Mouse (Mus musculus): ENCODE data around the gene Syt3.

The Syt3 gene

GRCm38 (mm10) chr7:44357531-44357930 lies 26.4 kb upstream of the Syt3 start:
- DNase-seq (ENCODE audit: low spot score) = no peak

DNA sequence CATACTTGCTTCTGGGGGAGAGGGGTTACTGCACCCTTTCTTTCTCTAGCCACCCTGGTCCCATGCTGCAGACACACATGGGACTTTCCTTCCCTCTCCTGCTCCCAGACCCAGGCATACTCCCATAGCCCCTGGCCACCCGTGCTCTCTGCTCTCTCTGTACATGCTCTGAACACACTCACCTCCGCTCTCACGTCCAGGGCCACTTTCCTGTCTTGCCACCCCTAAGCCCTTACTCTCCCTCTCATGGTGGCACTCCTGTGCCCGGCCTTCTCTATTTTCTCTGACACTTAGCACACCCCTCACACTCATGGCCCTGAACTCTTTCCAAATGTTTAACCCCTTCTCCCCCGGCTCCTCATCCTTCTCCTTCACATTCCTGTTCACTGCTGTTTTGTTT lies 25.9 kb upstream of the Syt3 start:
- DNase-seq (ENCODE audit: low spot score) = no peak

GRCm38 (mm10) chr7:44358886-44359654 lies 24.8 kb upstream of the Syt3 start:
- DNase-seq (ENCODE audit: low spot score) = no peak

DNA sequence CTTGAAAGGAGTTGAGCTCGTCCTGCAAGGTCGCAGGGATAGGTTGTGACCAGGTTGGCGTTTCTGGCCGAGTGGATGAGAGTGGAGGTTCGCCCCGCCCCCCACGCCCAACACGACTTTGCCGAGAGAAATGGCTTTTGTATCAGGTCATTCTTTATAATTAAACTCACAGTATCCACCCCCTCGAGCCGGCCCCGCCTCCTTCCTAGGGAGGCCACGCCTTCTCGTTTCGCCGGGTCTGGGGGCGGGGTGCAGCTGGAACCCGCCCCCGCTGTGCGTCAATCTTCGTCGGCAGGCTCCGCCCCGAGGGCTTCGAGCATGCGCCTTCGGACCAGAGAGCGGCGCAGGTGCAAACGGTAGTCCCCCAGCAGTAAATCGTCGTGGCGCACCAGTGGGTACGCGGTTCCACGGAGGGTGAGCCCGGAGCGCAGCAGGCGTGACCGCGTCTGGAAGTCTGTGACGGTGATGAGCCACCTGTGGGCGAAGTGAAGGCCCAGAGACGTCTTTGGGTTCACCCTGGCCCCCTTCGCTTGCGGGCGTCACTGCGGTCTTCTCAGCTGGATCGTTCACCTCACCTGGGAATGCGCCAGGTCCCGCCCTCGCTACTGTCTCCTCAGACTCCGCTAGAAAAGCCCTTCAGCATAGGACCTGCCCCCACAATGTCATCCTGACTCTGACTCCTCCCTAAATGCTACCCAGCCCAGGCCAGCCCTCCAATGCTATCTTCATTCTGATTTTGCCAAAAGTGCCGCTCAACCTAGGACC lies 23.8 kb upstream of the Syt3 start:
- no peak for DNase-seq (ENCODE audit: low spot score)

DNA sequence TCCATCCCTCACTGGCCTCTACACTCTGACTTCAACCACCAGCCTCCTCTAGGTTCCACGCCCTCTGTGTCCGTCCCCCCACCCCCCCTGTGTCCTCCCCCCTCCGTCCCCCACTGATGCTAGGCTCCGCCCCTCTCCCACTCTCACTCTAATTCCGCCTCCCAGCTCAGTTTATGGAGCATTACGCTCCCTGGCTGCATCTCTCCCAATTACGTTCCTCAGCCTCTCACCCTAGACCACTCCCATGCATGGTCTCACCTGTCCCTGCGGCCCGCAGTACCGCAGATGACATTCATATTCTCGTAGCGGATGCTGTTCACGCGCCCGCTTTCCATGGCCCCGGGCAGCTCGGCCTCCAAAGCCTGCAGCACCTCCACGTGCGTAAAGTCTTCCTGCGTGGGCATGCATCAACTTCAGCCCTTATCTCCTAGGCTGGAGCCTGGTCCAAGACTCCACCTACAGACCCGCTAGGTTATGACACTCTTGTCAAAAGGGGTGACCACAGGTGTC lies 23.1 kb upstream of the Syt3 start:
- DNase-seq (ENCODE audit: low spot score) = no peak

GRCm38 (mm10) chr7:44372678-44373077 lies 11.2 kb upstream of the Syt3 start:
- DNase-seq (ENCODE audit: low spot score) = no peak

DNA sequence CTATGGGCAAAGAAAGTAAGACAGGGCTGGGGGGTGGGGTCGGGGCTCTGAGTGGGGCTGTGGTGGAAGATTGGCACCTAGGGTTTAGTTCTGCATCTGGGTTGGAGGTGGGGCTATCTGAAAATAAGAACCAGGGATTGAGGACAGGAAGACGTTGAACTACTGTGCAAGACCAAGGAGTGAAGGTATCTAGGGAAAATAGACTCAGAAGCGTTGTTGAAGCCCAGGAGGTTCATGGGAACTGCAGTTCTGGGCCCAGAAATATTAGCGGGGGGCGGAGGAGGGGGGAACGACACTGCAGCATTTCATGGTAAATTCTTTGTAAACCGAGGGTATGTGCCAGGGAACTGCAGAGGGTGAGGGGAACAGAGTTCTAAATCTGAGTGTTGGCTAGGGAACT lies 10.4 kb upstream of the Syt3 start:
- no peak for DNase-seq (ENCODE audit: low spot score)

GRCm38 (mm10) chr7:44373889-44374652 lies 9.8 kb upstream of the Syt3 start:
- peak; percentile 43 for DNase-seq (ENCODE audit: low spot score)

- no peak for DNase-seq (ENCODE audit: low spot score)
These were observed 9.1 kb upstream of the Syt3 start for GRCm38 (mm10) chr7:44374756-44375155.

GRCm38 (mm10) chr7:44375207-44375606 lies 8.7 kb upstream of the Syt3 start:
- no peak for DNase-seq (ENCODE audit: low spot score)

- no peak for DNase-seq (ENCODE audit: low spot score)
These were observed 8.1 kb upstream of the Syt3 start for GRCm38 (mm10) chr7:44375793-44376192.

GRCm38 (mm10) chr7:44378290-44378689 lies 5.6 kb upstream of the Syt3 start:
- DNase-seq (ENCODE audit: low spot score) = peak; percentile 5

DNA sequence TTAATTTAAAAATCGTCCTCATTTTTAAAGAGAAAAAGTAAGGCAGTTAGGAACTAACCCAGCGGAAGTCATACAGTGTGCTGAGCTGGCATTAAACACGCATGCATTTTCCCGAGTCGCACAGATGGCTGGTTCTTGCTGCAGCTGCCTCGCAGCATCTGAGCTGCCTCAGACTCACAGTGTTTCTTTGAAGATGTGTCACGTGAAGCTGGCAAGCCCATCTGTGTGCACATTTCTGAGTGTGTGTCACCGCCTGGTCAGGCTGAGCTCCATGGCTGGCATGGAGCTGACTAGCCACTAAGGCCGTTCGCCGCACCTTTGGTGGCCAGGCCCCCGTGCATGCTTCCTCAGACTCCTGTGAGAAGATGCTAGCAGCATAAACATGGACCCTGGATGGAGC lies 1.4 kb upstream of the Syt3 start:
- DNase-seq (ENCODE audit: low spot score) = no peak

DNA sequence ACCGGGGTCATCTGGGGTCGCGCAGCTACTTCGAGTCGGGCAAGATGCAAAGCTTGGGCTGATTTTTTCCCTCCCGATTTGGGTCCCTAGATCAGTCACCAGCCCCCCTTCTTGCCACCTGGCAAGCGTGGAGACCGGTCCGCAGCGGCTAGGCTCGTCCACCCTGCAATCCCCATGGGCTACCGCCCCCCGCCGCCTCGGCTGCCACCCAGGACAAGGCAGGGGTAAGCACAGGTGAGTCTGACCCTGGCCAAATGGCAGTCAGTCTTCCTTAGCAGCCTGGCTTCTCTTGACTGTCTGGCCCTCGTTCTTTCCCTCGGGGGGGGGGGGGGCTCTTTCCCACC lies 786 bp downstream of the Syt3 start:
- no peak for DNase-seq (ENCODE audit: low spot score)

GRCm38 (mm10) chr7:44385720-44386119 lies 1.8 kb downstream of the Syt3 start, which contains the start of gene 1700008O03Rik:
TSS of gene 1700008O03Rik (minus strand) at chr7:44385820.
- no peak for DNase-seq (ENCODE audit: low spot score)

GRCm38 (mm10) chr7:44391831-44392230 lies 7.9 kb downstream of the Syt3 start:
- DNase-seq (ENCODE audit: low spot score) = no peak

DNA sequence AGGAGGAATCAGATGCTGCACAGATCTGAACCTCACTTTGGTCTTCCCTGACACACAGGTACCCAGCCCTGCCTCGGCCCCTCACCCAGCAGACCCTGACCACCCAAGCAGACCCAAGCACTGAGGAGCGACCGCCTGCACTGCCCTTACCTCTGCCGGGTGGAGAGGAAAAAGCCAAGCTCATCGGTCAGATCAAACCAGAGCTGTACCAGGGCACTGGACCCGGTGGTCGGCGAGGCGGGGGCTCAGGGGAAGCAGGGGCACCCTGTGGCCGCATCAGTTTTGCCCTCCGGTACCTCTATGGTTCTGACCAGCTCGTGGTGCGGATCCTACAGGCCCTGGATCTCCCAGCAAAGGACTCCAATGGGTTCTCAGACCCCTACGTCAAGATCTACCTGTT lies 8.4 kb downstream of the Syt3 start:
- no peak for DNase-seq (ENCODE audit: low spot score)

- no peak for DNase-seq (ENCODE audit: low spot score)
These were observed 9.4 kb downstream of the Syt3 start for GRCm38 (mm10) chr7:44393284-44393683.

GRCm38 (mm10) chr7:44398570-44398969 lies 14.7 kb downstream of the Syt3 start:
- DNase-seq (ENCODE audit: low spot score) = peak; percentile 19

DNA sequence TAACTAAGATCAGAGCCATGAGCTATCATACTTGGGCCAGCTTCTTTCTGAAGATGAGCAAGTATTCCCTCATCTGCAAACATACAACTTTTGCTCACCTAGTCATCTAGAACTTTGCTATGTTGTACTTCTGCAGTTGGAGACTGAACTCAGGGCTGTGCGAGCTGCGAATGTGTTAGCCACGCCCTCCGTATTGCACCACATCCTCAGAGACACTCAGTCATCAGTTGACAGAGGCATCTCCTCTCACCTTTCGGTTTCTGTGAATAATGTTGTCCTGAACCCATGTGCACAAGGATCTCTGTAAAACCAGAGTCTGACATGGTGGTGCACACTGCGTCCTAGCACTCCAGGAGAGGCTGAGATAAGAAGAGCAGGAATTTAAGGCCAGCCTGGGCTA lies 17.8 kb downstream of the Syt3 start:
- DNase-seq (ENCODE audit: low spot score) = no peak

GRCm38 (mm10) chr7:44405346-44406014 lies 21.6 kb downstream of the Syt3 start:
- peak; percentile 97 for DNase-seq (ENCODE audit: low spot score)

DNA sequence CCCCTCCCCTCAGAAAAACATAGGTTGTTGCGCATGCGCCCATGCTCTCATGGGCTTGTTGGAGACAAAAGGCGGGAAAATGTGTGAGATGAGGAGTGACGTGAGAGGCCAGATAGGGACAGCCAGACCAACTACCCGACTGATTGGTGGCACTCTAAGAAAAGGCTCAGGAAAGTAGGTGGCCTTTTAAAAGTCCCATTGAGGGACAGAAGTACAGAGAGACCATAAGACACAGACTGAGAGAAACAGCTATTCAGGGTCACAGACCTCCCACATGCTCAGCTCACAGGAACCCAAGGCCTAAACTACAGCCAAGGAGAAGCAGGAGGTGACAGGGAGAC lies 22.1 kb downstream of the Syt3 start:
- DNase-seq (ENCODE audit: low spot score) = no peak

Data from adipocyte (in vitro differentiated cells).